Mouse (Mus musculus) heart, adult 2 months (tissue): ENCODE data around the gene Ovca2. TPM values are rescaled to one million over a fixed set of nuclear protein-coding genes. Genes with fewer than 3 reads are reported as not detected.

ENCODE experiments used
- DNase-seq, 2 experiments: peaks; one replicate each; pipeline ENCODE4 v3.0.0; 2021
- H3K27ac ChIP-seq: fragments of 200-600 bp; 2 replicates; pipeline ENCODE4 v1.8.1; 2022
- H3K27me3 ChIP-seq: fragments of 200-500 bp; 2 replicates; pipeline ENCODE4 v1.6.1; 2012; ENCODE audit warnings: mild to moderate bottlenecking, low read length, inconsistent platforms, mixed read lengths; ENCODE audit not compliant: control insufficient read depth, insufficient read depth
- H3K36me3 ChIP-seq: fragments of 200-500 bp; 2 replicates; pipeline ENCODE4 v1.6.1; 2012; ENCODE audit warnings: low read length, inconsistent platforms; ENCODE audit not compliant: control insufficient read depth, insufficient read depth
- H3K4me1 ChIP-seq: fragments of 200-500 bp; 2 replicates; pipeline ENCODE4 v1.6.1; 2011; ENCODE audit warnings: low read length; ENCODE audit not compliant: control insufficient read depth, insufficient read depth
- H3K4me3 ChIP-seq: fragments of 200-600 bp; 2 replicates; pipeline ENCODE4 v1.8.1; 2022
- H3K79me2 ChIP-seq: fragments of 200-500 bp; replicated peaks from 2 replicates; pipeline ENCODE4 v1.6.1; 2012; ENCODE audit warnings: mild to moderate bottlenecking, inconsistent platforms, low read length, moderate library complexity, mixed read lengths; ENCODE audit not compliant: control insufficient read depth, insufficient read depth
- H3K9ac ChIP-seq: fragments of 200-500 bp; 2 replicates; pipeline ENCODE4 v1.6.1; 2012; ENCODE audit warnings: low read depth, mild to moderate bottlenecking, control low read depth, inconsistent platforms, low read length, mixed read lengths
- CTCF ChIP-seq: fragments of 200-600 bp; IDR thresholded peaks from 2 replicates; pipeline ENCODE4 v1.8.1; 2022; ENCODE audit warnings: antibody characterized with exemption, mild to moderate bottlenecking, moderate library complexity
- EP300 ChIP-seq: fragments of 200-500 bp; IDR thresholded peaks from 2 replicates; pipeline ENCODE4 v1.6.1; 2011; ENCODE audit warnings: low read depth, low read length, control low read depth; ENCODE audit not compliant: insufficient read depth
- POLR2A ChIP-seq: fragments of 200-500 bp; IDR thresholded peaks from 2 replicates; pipeline ENCODE4 v1.6.1; 2011; ENCODE audit warnings: mild to moderate bottlenecking, low read depth, low read length, control low read depth; ENCODE audit not compliant: insufficient read depth
- WGBS: fragments of 180-500 bp; shearing (Covaris S2); methylation state at CpG from one replicate; pipeline ENCODE4 v1.1.7; 2018; 5-methylcytosine and 5-hydroxymethylcytosine counted together
- intact Hi-C: fragments of 180-260 bp; cut with DNase I; formaldehyde crosslinking; loops from one replicate; pipeline ENCODE4 v1.15.1; 2025
- polyA plus RNA-seq: library from polyadenylated mRNA; depleted of rRNA; stranded (reverse); fragments of >200 nt; gene quantifications from 2 replicates; pipeline ENCODE4 v1.2.3, GENCODE M21; 2012
- total RNA-seq, 2 experiments: library from RNA; stranded (reverse); gene quantifications; 2 replicates each; pipeline ENCODE4 v1.2.3; 2021

Ovca2 gene
- total and polyA plus RNA-seq, 3 experiments, result 5.7 to 11.1 (median 6.1) TPM

DNA sequence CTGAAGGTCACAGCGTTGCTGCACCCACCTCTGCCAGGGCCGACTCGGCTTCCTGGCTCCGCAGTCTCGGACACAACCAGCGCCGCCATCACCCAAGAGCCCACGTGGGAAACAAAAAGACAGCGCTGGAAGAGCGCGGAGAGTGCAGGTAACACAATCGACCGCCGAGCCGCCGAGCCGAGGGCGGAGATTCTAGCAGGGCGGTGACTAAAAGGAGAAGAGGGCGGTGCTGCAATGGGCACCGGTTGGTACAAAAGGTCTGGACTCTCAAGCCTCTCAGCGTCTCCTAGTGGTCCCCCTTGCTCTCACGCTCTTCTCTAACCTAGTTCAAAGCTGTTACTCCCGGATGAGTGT, 11.7 kb upstream of the Ovca2 start:
- H3K9ac ChIP-seq, result peak overlapping the region; percentile 77
- DNase-seq, result peak; percentile 82 to 87
- no peaks in the 10 kb centered on the region for H3K36me3 ChIP-seq
- no peak for TF ChIP-seq EP300
- TF ChIP-seq CTCF, result peak; percentile 53
- peak; percentile 75 for TF ChIP-seq POLR2A
- no peaks in the 10 kb centered on the region for H3K79me2 ChIP-seq
- H3K4me3 ChIP-seq, result peak overlapping the region; percentile 89
- peak overlapping the region; percentile 31 for H3K27ac ChIP-seq
- WGBS, result 1% methylated on average over 24 of the region's 24 CpGs
- peaks cover 1% of the 10 kb centered on the region; the same call in 1 of the 2 replicates for H3K27me3 ChIP-seq
- H3K4me1 ChIP-seq, result peaks cover 5% of the 10 kb centered on the region
- intact Hi-C loops, result loop anchor here (10.0 kb wide), 1 partner anchor 214 kb away; no protein-coding TSS in a partner anchor

DNA sequence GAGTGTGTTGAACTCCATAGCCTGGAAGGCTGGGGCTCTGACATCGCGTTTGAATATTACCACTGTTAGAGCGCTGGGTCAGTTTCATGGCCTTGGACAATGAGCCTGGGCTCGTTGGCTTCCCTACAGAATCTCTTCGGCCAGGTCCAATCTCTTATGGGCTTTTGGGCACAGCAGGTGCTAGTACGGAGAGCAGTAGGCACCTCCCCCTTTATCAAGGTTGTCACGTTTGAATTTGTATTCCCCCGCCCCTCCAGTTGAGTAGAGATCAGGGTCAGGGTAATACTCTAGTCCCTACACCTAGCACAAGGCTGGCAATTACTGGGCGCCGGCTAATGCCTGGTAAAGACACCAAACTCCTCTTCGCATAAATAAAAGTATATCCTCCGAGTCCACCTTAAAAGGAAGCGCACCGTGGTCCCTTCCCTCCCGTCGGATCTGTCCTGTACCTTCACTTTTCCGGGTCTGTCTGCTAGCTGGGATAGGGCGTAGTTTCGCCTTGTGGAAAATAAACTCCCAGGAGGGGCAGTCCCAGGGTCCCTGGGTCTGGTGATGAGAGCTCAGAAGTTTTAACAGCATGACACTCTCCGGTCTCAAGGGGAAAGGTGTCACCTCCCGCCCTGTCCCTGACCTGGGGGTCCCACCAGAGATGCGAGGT, 11.2 kb upstream of the Ovca2 start:
- peaks cover 5% of the 10 kb centered on the region for H3K4me1 ChIP-seq

DNA sequence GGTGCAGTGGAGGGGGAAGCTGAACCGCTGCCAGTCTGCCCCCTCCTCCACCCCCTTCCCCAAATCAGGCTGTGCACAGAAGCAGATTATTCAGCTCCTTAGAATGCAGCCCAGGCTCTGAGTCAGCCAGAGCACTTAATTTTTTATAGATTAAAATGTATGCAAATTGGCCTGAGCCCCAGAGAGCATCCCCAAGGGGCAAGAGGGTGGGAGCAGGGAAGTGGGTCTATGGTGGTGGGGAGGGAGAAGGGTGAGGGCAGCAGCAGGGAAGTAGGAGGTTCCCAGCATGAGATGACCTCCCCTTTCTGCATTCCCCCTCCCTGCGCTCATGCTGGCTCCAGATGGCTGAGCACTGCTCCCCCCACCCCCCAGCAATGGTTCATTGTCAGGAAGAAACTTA, 6.4 kb upstream of the Ovca2 start:
- 72% methylated on average over 2 of the region's 2 CpGs for WGBS
- TF ChIP-seq CTCF (no peak), EP300 (no peak), POLR2A (no peak)
- Histone ChIP-seq H3K27ac (no peak overlapping the region), H3K36me3 (no peaks in the 10 kb centered on the region), H3K4me1 (peaks cover 3% of the 10 kb centered on the region), H3K79me2 (no peaks in the 10 kb centered on the region), H3K27me3 (no peaks in the 10 kb centered on the region), H3K4me3 (no peak overlapping the region), H3K9ac (no peak overlapping the region)
- no peak for DNase-seq
- intact Hi-C loops, result loop anchor here (5.0 kb wide), 1 partner anchor 387 kb away; no protein-coding TSS in a partner anchor

More for the DNA sequence above, 11.2 kb upstream of the Ovca2 start:
- no peak for TF ChIP-seq EP300
- no peak for TF ChIP-seq POLR2A
- TF ChIP-seq CTCF, result no peak
- peak overlapping the region; percentile 89 for H3K4me3 ChIP-seq
- no peaks in the 10 kb centered on the region for H3K79me2 ChIP-seq
- peak overlapping the region; percentile 31 for H3K27ac ChIP-seq
- peak in 1 of 2 experiments; percentile 20 for DNase-seq
- peak overlapping the region; percentile 77 for H3K9ac ChIP-seq
- H3K27me3 ChIP-seq, result peaks cover 1% of the 10 kb centered on the region; the same call in 1 of the 2 replicates
- intact Hi-C loops, result loop anchor here (10.0 kb wide), 1 partner anchor 215 kb away; no protein-coding TSS in a partner anchor
- under 1% methylated on average over 22 of the region's 22 CpGs for WGBS
- H3K36me3 ChIP-seq, result no peaks in the 10 kb centered on the region

DNA sequence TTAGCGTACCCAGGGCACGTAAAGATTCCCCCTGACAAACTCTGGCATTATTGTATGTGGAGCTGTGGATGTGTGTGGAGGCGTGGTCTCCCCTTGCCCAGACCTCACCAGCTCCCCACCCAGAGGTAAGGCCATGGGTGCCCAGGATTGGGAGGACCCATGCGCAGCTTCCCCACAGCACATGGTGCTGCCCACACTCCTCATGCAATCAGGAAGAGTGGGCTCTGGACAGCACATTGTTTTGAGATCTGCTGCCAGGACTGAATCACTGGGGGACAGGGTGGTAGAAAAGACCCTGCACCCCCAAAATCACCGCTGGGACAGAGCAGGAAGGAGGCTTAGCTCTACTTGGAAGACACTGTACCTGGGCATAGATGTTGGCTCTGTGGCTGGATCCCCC, 5.9 kb upstream of the Ovca2 start:
- no peak for DNase-seq
- TF ChIP-seq POLR2A (no peak), CTCF (no peak), EP300 (no peak)
- Histone ChIP-seq H3K4me3 (no peak overlapping the region), H3K27me3 (no peaks in the 10 kb centered on the region), H3K79me2 (no peaks in the 10 kb centered on the region), H3K36me3 (no peaks in the 10 kb centered on the region), H3K9ac (no peak overlapping the region), H3K27ac (no peak overlapping the region), H3K4me1 (peaks cover 2% of the 10 kb centered on the region)
- 94% methylated on average over 5 of the region's 5 CpGs for WGBS
- intact Hi-C loops, result loop anchor here (5.0 kb wide), 1 partner anchor 388 kb away; no protein-coding TSS in a partner anchor

DNA sequence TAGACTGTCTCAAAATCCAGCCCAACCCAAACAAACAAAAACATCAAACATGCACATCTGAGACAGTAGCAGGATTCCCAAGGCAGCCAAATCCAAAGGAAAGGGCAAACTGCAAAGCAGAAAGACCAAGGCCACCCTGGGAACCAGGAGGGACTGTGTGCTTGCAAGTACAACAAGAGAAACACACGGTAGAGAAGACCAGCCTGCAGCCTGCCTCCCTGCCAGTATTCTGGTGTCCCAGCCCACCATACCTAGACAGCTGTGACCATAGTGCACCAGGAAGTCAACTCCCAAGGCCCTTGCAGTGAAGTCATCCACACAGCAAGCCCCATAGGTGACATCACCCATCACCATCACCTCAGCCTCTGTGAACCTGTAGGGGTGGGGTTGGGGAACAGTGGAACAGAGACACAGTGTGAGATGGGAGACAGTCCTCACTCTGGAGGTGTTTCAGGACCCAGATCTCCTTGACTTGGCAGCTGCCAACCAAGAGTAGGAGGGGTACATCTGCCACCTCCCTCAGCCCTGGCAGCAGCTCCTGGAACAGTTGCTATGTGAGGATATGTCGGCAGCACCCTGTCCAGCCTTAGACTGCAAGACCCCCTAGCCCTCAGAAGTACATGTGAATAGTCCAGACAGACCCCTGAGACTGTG, 5.4 kb upstream of the Ovca2 start:
- H3K27ac ChIP-seq, result no peak overlapping the region
- no peak overlapping the region for H3K9ac ChIP-seq
- no peaks in the 10 kb centered on the region for H3K36me3 ChIP-seq
- intact Hi-C loops, result loop anchor here (5.0 kb wide), 1 partner anchor 388 kb away; no protein-coding TSS in a partner anchor
- no peaks in the 10 kb centered on the region for H3K27me3 ChIP-seq
- peak in 1 of 2 experiments; percentile 12 for DNase-seq
- 80% methylated on average over 2 of the region's 2 CpGs for WGBS
- peaks cover 4% of the 10 kb centered on the region for H3K4me1 ChIP-seq
- H3K79me2 ChIP-seq, result no peaks in the 10 kb centered on the region
- H3K4me3 ChIP-seq, result no peak overlapping the region
- TF ChIP-seq CTCF (no peak), POLR2A (no peak), EP300 (no peak)
